Mouse (Mus musculus) embryonic stem cell, embryonic (primary cell): Measurements from ENCODE around the gene Efna5.

ENCODE experiments used
- CTCF ChIA-PET, 4 experiments: fragments of 300-600 bp in 2 of 4; fragments of 350-600 bp in 2 of 4; sonication (Branson Sonifier 250); formaldehyde crosslinking; loops; one replicate each; lab custom pipeline; 2022; ENCODE audit warnings: inconsistent platforms in 2 of 4; lab: Charles Lee
- POLR2A ChIA-PET, 4 experiments: fragments of 300-600 bp in 2 of 4; fragments of 350-600 bp in 2 of 4; sonication (Branson Sonifier 250); formaldehyde crosslinking; loops; one replicate each; lab custom pipeline; 2022; ENCODE audit warnings: antibody characterized with exemption in 4 of 4, inconsistent platforms in 1 of 4; lab: Charles Lee

The Efna5 gene

DNA sequence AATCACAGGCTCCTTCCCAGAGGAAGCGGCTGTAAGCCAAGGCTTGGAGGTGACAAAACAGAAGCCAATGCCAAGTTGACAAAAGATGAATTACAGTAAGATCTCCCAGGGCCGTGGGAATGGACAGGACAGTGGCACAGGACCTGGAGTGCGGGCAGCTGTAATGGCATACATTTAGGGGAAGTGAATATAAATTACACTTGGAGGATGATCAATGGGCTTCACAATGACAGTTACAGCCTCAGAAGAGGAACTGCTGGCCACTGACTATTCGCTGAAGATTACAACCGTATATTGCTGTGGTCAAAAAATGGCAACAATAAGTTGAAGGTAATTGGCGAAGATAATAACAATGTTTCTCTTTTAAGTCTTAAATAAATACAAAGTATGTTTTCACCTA, 67.7 kb downstream of the Efna5 start:
- ChIA-PET POLR2A (no interaction called here), CTCF (interaction anchor here in 1 of 4 experiments (0.6 kb wide), 1 partner anchor 50 kb away, joined by 3 read pairs; no protein-coding TSS in a partner anchor)

- CTCF ChIA-PET: no interaction called here
- POLR2A ChIA-PET: no interaction called here
Observed at GRCm38 (mm10) chr17:62807891-62808290, 73.2 kb downstream of the Efna5 start.

DNA sequence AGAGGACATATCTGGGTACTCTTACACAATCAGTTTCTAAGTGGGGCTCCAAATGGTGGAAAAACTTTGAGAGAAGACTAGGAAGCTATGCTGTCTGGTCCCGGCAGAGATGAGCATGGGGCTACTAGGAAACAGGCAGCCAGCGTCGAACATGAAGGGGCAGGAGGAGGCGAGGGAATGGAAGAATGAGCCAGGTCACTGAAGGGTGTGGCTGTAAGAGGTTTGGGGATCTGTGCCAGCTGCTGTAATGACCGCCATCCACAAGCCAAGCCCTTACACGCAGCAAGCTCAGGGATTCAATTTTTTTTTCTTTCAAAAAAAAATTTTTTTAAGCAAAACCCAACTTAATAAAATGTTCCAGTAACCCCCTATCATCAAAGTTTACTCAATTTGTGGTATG, 74.5 kb downstream of the Efna5 start:
- ChIA-PET POLR2A (interaction anchor here in 1 of 4 experiments (0.6 to 0.7 kb wide), 2 partner anchors 46 to 73 kb away, joined by 3 to 6 read pairs; no protein-coding TSS in a partner anchor), CTCF (interaction anchor here in 1 of 4 experiments (0.7 kb wide), 1 partner anchor 227 kb away, joined by 3 read pairs; no protein-coding TSS in a partner anchor)

GRCm38 (mm10) chr17:62802748-62803147, 78.4 kb downstream of the Efna5 start:
- CTCF ChIA-PET: interaction anchor here in 1 of 4 experiments (0.5 kb wide), 1 partner anchor 368 kb away, joined by 3 read pairs; no protein-coding TSS in a partner anchor
- POLR2A ChIA-PET: no interaction called here

- POLR2A ChIA-PET: no interaction called here
- CTCF ChIA-PET: no interaction called here
Observed at GRCm38 (mm10) chr17:62797272-62797671, 83.8 kb downstream of the Efna5 start.

DNA sequence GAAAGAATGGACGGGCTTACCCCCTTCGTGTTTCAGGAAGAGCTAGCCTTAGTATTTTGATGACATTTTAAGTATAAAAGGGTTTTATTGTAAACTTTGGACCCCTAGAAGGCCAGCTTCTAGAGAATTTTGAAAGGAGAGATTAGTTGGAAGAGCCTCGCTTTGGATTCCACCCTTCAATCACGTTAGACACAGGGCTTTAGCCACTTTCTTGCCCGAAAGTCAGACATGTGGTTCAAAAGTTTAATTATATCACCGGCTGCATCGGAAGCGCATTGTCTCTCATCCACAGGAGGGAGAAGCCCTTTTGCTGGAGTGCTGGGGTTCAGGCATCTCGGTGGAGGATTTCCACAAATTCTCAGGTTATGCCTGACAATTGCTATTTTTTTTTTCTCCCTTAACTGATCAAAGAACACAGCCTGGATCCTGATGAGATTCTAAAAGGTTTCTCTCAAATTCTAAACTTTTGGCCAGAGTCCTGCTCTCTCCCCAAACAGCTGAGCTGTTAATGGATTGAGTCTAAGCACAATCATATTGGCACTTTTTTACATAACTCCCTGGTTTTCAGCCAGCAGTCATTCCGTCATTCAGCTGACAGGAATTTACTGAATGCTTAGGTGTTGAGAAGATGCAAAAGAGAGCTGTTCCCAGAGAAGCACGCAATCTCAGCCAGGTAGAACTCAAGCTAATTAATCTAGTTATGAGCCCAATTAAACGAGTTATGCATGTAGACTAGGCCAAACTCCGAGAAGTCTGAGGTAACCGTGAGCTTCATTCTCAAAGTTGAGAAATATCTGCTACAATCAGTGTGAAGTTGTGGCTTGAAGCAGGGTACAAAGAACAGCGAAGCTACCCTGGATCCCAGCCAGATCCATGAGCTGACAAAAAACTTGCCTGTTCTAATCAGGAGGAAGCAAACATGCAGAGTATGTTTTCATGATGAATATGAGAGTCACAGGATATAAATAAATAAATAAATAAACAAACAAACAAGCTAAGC, 91.5 kb downstream of the Efna5 start:
- ChIA-PET POLR2A (interaction anchor here in 1 of 4 experiments (0.5 to 0.7 kb wide), 2 partner anchors 18 to 71 kb away, joined by 3 to 4 read pairs; no protein-coding TSS in a partner anchor), CTCF (no interaction called here)

GRCm38 (mm10) chr17:62788783-62789182, 92.3 kb downstream of the Efna5 start:
- CTCF ChIA-PET: no interaction called here
- POLR2A ChIA-PET: no interaction called here

DNA sequence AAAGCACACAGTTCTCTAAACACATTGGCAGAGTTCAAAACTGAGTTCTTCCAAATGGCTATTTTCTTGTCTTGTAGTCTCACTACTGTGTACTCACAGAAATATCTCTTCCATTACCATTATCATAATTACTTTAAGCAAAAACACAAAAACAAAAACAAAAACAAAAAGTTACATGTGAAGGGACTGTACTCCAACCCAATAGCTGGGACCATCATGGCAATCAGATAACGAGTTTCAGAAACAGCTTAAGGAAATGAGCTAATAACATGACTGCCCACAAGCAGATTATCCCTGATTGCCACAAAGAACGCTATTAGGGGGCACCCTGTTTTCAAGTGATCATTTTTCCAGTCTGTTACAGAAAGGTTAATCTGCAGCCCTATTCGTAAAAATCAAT, 93.3 kb downstream of the Efna5 start:
- POLR2A ChIA-PET: no interaction called here
- CTCF ChIA-PET: no interaction called here

- POLR2A ChIA-PET: no interaction called here
Observed at GRCm38 (mm10) chr17:62786602-62786907, 94.6 kb downstream of the Efna5 start.

GRCm38 (mm10) chr17:62785781-62786601, 95.1 kb downstream of the Efna5 start:
- ChIA-PET CTCF (interaction anchor here in 2 of 4 experiments (0.6 to 1.4 kb wide), 3 partner anchors 11 to 98 kb away, joined by 3 to 6 read pairs (median 5); no protein-coding TSS in a partner anchor), POLR2A (no interaction called here)

More at GRCm38 (mm10) chr17:62786602-62786907, 94.6 kb downstream of the Efna5 start:
- CTCF ChIA-PET: interaction anchor here in 2 of 4 experiments (0.6 to 1.4 kb wide), 3 partner anchors 12 to 98 kb away, joined by 3 to 6 read pairs (median 5); no protein-coding TSS in a partner anchor

DNA sequence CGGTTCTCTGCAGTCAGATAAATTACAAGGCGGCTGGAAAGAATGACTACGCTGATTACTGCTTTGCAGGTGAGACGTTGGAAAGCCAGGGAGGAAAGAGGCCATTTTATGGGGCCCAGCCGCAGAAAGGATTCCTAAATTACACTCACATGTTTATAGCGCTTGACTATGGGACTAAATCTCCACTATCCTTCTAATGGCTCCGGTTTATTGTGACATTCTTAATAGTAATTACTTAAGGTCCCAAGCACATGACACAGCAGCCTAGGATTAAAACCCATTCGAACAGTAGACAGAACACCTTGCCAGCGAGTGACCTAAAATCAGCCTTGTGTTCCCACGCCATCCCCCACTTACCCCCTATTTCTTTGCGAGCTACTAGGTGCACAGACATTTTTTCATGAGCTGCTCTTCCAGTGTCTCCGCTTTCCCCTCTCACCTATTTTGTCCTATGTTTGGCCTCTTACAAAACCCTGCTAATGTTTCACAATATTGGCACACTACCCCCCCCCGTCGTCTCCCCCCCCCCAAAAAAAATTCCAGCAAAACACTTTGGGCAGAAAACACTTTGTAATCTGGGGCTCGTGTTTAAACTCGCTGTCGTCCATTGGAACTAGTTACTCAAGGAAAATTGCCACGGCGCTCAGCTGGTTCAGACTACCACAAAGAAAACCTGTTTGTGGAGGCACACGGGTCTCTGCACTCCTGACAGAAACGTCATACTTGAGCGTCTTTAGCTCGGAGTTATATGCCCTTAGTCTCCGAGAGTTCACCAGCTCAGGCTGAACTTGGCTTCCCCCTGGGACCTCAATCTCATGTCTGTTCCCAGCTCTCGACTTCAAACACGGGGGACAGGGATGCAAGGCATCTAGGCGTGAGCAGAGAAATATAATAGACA, 96.6 kb downstream of the Efna5 start:
- POLR2A ChIA-PET: no interaction called here
- CTCF ChIA-PET: interaction anchor here in 3 of 4 experiments (0.6 to 1.0 kb wide), 4 partner anchors 10 to 690 kb away, joined by 3 to 11 read pairs (median 4); no protein-coding TSS in a partner anchor

- CTCF ChIA-PET: interaction anchor here (0.6 to 1.0 kb wide), 11 partner anchors 9 to 1831 kb away, joined by 3 to 4 read pairs (median 3); no protein-coding TSS in a partner anchor
- POLR2A ChIA-PET: interaction anchor here in 1 of 4 experiments (1.0 kb wide), 1 partner anchor 10 kb away, joined by 3 read pairs; no protein-coding TSS in a partner anchor
Observed at GRCm38 (mm10) chr17:62783524-62784273, 97.4 kb downstream of the Efna5 start.

- CTCF ChIA-PET: interaction anchor here in 3 of 4 experiments (0.6 to 1.0 kb wide), 4 partner anchors 8 to 1832 kb away, joined by 3 to 4 read pairs (median 3); no protein-coding TSS in a partner anchor
- POLR2A ChIA-PET: interaction anchor here in 2 of 4 experiments (0.6 to 1.0 kb wide), 2 partner anchors 9 to 483 kb away, joined by 3 to 8 read pairs; no protein-coding TSS in a partner anchor
Observed at GRCm38 (mm10) chr17:62782826-62783404, 98.2 kb downstream of the Efna5 start.

- POLR2A ChIA-PET: no interaction called here
- CTCF ChIA-PET: no interaction called here
Observed at GRCm38 (mm10) chr17:62781120-62781519, 100.0 kb downstream of the Efna5 start.

GRCm38 (mm10) chr17:62777858-62778564, 103.1 kb downstream of the Efna5 start:
- POLR2A ChIA-PET: no interaction called here
- CTCF ChIA-PET: no interaction called here

DNA sequence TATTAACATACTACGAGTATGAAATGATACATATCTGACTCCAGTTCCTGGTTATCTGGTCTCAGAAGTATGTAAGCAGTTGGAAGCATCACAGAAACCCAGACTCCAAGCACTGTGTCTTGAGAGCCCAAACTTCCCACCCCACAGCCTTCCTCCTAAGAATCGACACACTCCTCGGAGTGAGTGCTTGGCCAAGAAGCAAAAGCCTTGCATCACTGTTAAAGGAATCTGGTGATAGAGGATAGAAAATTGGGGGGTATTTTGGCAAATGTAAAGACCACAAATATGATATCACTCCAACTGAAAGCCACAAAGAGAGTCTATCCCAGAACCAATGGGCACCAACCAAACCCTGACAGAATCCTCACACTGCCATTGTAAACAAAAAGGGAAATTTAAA, 104.4 kb downstream of the Efna5 start:
- CTCF ChIA-PET: no interaction called here
- POLR2A ChIA-PET: no interaction called here
